Mouse (Mus musculus) midbrain, embryonic 13.5 days (tissue): ENCODE results near the gene Tmem217. TPM values are rescaled to one million over a fixed set of nuclear protein-coding genes. Genes with fewer than 3 reads are reported as not detected.

Experiments used
- ATAC-seq: fragments of 200-750 bp; cut with Nextera tagmentation; 2 replicates; pipeline ENCODE4 v1.8.0; 2017; ENCODE audit warnings: mild to moderate bottlenecking, moderate TSS enrichment, moderate library complexity
- H3K27ac ChIP-seq: fragments of 300-500 bp; sonication (generic); 2 replicates; pipeline ENCODE4 v1.5.1; 2015; ENCODE audit warnings: inconsistent platforms, mild to moderate bottlenecking, moderate library complexity
- H3K27me3 ChIP-seq: fragments of 300-500 bp; sonication (generic); 2 replicates; pipeline ENCODE4 v1.6.1; 2015; ENCODE audit warnings: mild to moderate bottlenecking, inconsistent platforms
- H3K36me3 ChIP-seq: fragments of 300-500 bp; sonication (generic); 2 replicates; pipeline ENCODE4 v1.6.1; 2015; ENCODE audit warnings: mild to moderate bottlenecking, inconsistent platforms
- H3K4me1 ChIP-seq: fragments of 300-500 bp; sonication (generic); replicated peaks from 2 replicates; pipeline ENCODE4 v1.6.1; 2015; ENCODE audit warnings: inconsistent platforms
- H3K4me2 ChIP-seq: fragments of 300-500 bp; sonication (generic); replicated peaks from 2 replicates; pipeline ENCODE4 v1.6.1; 2015; ENCODE audit warnings: moderate library complexity, mild to moderate bottlenecking, inconsistent platforms
- H3K4me3 ChIP-seq: fragments of 300-500 bp; sonication (generic); replicated peaks from 2 replicates; pipeline ENCODE4 v1.5.1; 2015; ENCODE audit warnings: mild to moderate bottlenecking, inconsistent platforms
- H3K9ac ChIP-seq: fragments of 300-500 bp; sonication (generic); replicated peaks from 2 replicates; pipeline ENCODE4 v1.6.1; 2015; ENCODE audit warnings: mild to moderate bottlenecking, inconsistent platforms
- H3K9me3 ChIP-seq: fragments of 300-500 bp; sonication (generic); 2 replicates; pipeline ENCODE4 v1.6.1; 2016; ENCODE audit warnings: mild to moderate bottlenecking, inconsistent platforms
- WGBS: fragments of 180-500 bp; shearing (Covaris S2); methylation state at CpG from one replicate; pipeline ENCODE4 v1.1.7; 2015; 5-methylcytosine and 5-hydroxymethylcytosine counted together
- polyA plus RNA-seq: library from polyadenylated mRNA; unstranded; fragments of >200 nt; fragmentation: Nextera tagmentation; extraction: Ambion mirVana; gene quantifications from 2 replicates; pipeline ENCODE4 v1.2.1, GENCODE M21; 2015

Gene Tmem217
- polyA plus RNA-seq, 1 experiment from 2014 or later: 2.2 TPM

- Histone ChIP-seq H3K4me2 (no peak overlapping the region), H3K27me3 (0 out of 2 replicates have a peak, but pooled peaks cover 2% of the 10 kb centered on the region), H3K27ac (no peak overlapping the region), H3K9ac (no peak overlapping the region), H3K4me1 (peaks cover 3% of the 10 kb centered on the region), H3K36me3 (no peaks in the 10 kb centered on the region), H3K9me3 (no peaks in the 10 kb centered on the region), H3K4me3 (no peak overlapping the region)
- no peak for ATAC-seq
- WGBS: 96% methylated on average over 5 of the region's 5 CpGs
These were observed 6.9 kb downstream of the Tmem217 start for GRCm38 (mm10) chr17:29545241-29545640.

GRCm38 (mm10) chr17:29544064-29544463 is 8.1 kb downstream of the Tmem217 start:
- Histone ChIP-seq H3K27ac (no peak overlapping the region), H3K4me1 (no peaks in the 10 kb centered on the region), H3K27me3 (0 out of 2 replicates have a peak, but pooled peaks cover 2% of the 10 kb centered on the region), H3K36me3 (no peaks in the 10 kb centered on the region), H3K9ac (no peak overlapping the region), H3K4me3 (no peak overlapping the region), H3K9me3 (no peaks in the 10 kb centered on the region), H3K4me2 (no peak overlapping the region)
- no peak for ATAC-seq
- 81% methylated on average over 2 of the region's 2 CpGs for WGBS

GRCm38 (mm10) chr17:29542831-29543690 is 9.1 kb downstream of the Tmem217 start:
- H3K4me1 ChIP-seq: no peaks in the 10 kb centered on the region
- no peaks in the 10 kb centered on the region for H3K9me3 ChIP-seq
- H3K4me2 ChIP-seq: no peak overlapping the region
- H3K9ac ChIP-seq: no peak overlapping the region
- no peaks in the 10 kb centered on the region for H3K36me3 ChIP-seq
- ATAC-seq: no peak
- no peak overlapping the region for H3K27ac ChIP-seq
- no peak overlapping the region for H3K4me3 ChIP-seq
- H3K27me3 ChIP-seq: 0 out of 2 replicates have a peak, but pooled peaks cover 2% of the 10 kb centered on the region
- 91% methylated on average over 19 of the region's 19 CpGs for WGBS

GRCm38 (mm10) chr17:29541419-29541818 is 10.8 kb downstream of the Tmem217 start:
- H3K27ac ChIP-seq: no peak overlapping the region
- WGBS: 81% methylated on average over 14 of the region's 14 CpGs
- no peaks in the 10 kb centered on the region for H3K4me1 ChIP-seq
- no peaks in the 10 kb centered on the region for H3K9me3 ChIP-seq
- H3K36me3 ChIP-seq: no peaks in the 10 kb centered on the region
- no peak overlapping the region for H3K4me2 ChIP-seq
- no peaks in the 10 kb centered on the region for H3K27me3 ChIP-seq
- H3K4me3 ChIP-seq: no peak overlapping the region
- no peak overlapping the region for H3K9ac ChIP-seq
- no peak for ATAC-seq

GRCm38 (mm10) chr17:29540426-29540825 is 11.8 kb downstream of the Tmem217 start:
- H3K36me3 ChIP-seq: no peaks in the 10 kb centered on the region
- no peak overlapping the region for H3K27ac ChIP-seq
- H3K4me2 ChIP-seq: no peak overlapping the region
- 91% methylated on average over 8 of the region's 8 CpGs for WGBS
- no peaks in the 10 kb centered on the region for H3K9me3 ChIP-seq
- ATAC-seq: no peak
- no peaks in the 10 kb centered on the region for H3K27me3 ChIP-seq
- H3K4me1 ChIP-seq: no peaks in the 10 kb centered on the region
- H3K9ac ChIP-seq: no peak overlapping the region
- no peak overlapping the region for H3K4me3 ChIP-seq

- 93% methylated on average over 11 of the region's 11 CpGs for WGBS
- Histone ChIP-seq H3K4me1 (0 out of 2 replicates have a peak, but pooled peaks cover 3% of the 10 kb centered on the region), H3K4me2 (no peak overlapping the region)
These were observed 18.3 kb downstream of the Tmem217 start for GRCm38 (mm10) chr17:29533866-29534265.

GRCm38 (mm10) chr17:29531757-29532384 is 20.3 kb downstream of the Tmem217 start:
- Histone ChIP-seq H3K27ac (no peak overlapping the region), H3K4me2 (no peak overlapping the region)
- 67% methylated on average over 10 of the region's 10 CpGs for WGBS

More at GRCm38 (mm10) chr17:29533866-29534265, 18.3 kb downstream of the Tmem217 start:
- H3K9me3 ChIP-seq: no peaks in the 10 kb centered on the region
- no peak overlapping the region for H3K4me3 ChIP-seq
- no peak overlapping the region for H3K9ac ChIP-seq
- ATAC-seq: no peak
- H3K27me3 ChIP-seq: no peaks in the 10 kb centered on the region
- no peak overlapping the region for H3K27ac ChIP-seq
- no peaks in the 10 kb centered on the region for H3K36me3 ChIP-seq

GRCm38 (mm10) chr17:29531278-29531677 is 20.9 kb downstream of the Tmem217 start:
- Histone ChIP-seq H3K4me2 (no peak overlapping the region), H3K36me3 (no peaks in the 10 kb centered on the region), H3K9me3 (0 out of 2 replicates have a peak, but pooled peaks cover 3% of the 10 kb centered on the region), H3K4me1 (0 out of 2 replicates have a peak, but pooled peaks cover 3% of the 10 kb centered on the region), H3K9ac (no peak overlapping the region), H3K27me3 (no peaks in the 10 kb centered on the region), H3K4me3 (no peak overlapping the region), H3K27ac (no peak overlapping the region)
- no peak for ATAC-seq
- 75% methylated on average over 9 of the region's 9 CpGs for WGBS

More at GRCm38 (mm10) chr17:29531757-29532384, 20.3 kb downstream of the Tmem217 start:
- H3K9me3 ChIP-seq: 0 out of 2 replicates have a peak, but pooled peaks cover 3% of the 10 kb centered on the region
- no peaks in the 10 kb centered on the region for H3K27me3 ChIP-seq
- ATAC-seq: no peak
- H3K4me1 ChIP-seq: 0 out of 2 replicates have a peak, but pooled peaks cover 3% of the 10 kb centered on the region
- no peaks in the 10 kb centered on the region for H3K36me3 ChIP-seq
- H3K4me3 ChIP-seq: no peak overlapping the region
- H3K9ac ChIP-seq: no peak overlapping the region

- Histone ChIP-seq H3K27ac (no peak overlapping the region), H3K27me3 (no peaks in the 10 kb centered on the region), H3K9ac (no peak overlapping the region), H3K9me3 (0 out of 2 replicates have a peak, but pooled peaks cover 10% of the 10 kb centered on the region), H3K4me3 (no peak overlapping the region), H3K36me3 (no peaks in the 10 kb centered on the region), H3K4me1 (0 out of 2 replicates have a peak, but pooled peaks cover 3% of the 10 kb centered on the region), H3K4me2 (no peak overlapping the region)
- 81% methylated on average over 6 of the region's 6 CpGs for WGBS
- ATAC-seq: no peak
These were observed 21.7 kb downstream of the Tmem217 start for GRCm38 (mm10) chr17:29530508-29530907.

GRCm38 (mm10) chr17:29528568-29529187 is 23.5 kb downstream of the Tmem217 start:
- Histone ChIP-seq H3K4me2 (no peak overlapping the region), H3K27ac (no peak overlapping the region), H3K27me3 (no peaks in the 10 kb centered on the region), H3K9ac (no peak overlapping the region), H3K36me3 (no peaks in the 10 kb centered on the region), H3K9me3 (peaks cover 13% of the 10 kb centered on the region; the same call in 1 of the 2 replicates), H3K4me3 (no peak overlapping the region), H3K4me1 (0 out of 2 replicates have a peak, but pooled peaks cover 3% of the 10 kb centered on the region)
- WGBS: 89% methylated on average over 8 of the region's 8 CpGs
- no peak for ATAC-seq

- no peak overlapping the region for H3K4me3 ChIP-seq
- H3K9ac ChIP-seq: no peak overlapping the region
- H3K4me1 ChIP-seq: no peaks in the 10 kb centered on the region
- H3K4me2 ChIP-seq: no peak overlapping the region
- WGBS: 81% methylated on average over 2 of the region's 2 CpGs
- peaks cover 13% of the 10 kb centered on the region; the same call in 1 of the 2 replicates for H3K9me3 ChIP-seq
- no peaks in the 10 kb centered on the region for H3K36me3 ChIP-seq
- H3K27ac ChIP-seq: no peak overlapping the region
- H3K27me3 ChIP-seq: no peaks in the 10 kb centered on the region
- ATAC-seq: no peak
These were observed 26.6 kb downstream of the Tmem217 start for GRCm38 (mm10) chr17:29525613-29526012.

- H3K4me2 ChIP-seq: no peak overlapping the region
- H3K36me3 ChIP-seq: no peaks in the 10 kb centered on the region
- no peak overlapping the region for H3K27ac ChIP-seq
- no peak overlapping the region for H3K4me3 ChIP-seq
- WGBS: 78% methylated on average over 8 of the region's 8 CpGs
- H3K27me3 ChIP-seq: no peaks in the 10 kb centered on the region
- no peaks in the 10 kb centered on the region for H3K9me3 ChIP-seq
- no peaks in the 10 kb centered on the region for H3K4me1 ChIP-seq
- H3K9ac ChIP-seq: no peak overlapping the region
- ATAC-seq: no peak
These were observed 32.5 kb downstream of the Tmem217 start for GRCm38 (mm10) chr17:29519731-29520130.
